Mouse (Mus musculus) forebrain, embryonic 14.5 days (tissue): ENCODE data around the gene Mavs. TPM values are rescaled to one million over a fixed set of nuclear protein-coding genes. Genes with fewer than 3 reads are reported as not detected.

Source experiments
- ATAC-seq: fragments of 200-750 bp; cut with Nextera tagmentation; 2 replicates; pipeline ENCODE4 v1.8.0; 2017; ENCODE audit warnings: mild to moderate bottlenecking, moderate library complexity
- DNase-seq: peaks from one replicate; pipeline ENCODE4 v3.0.0-alpha.2; 2015; ENCODE audit warnings: low spot score
- H3K27ac ChIP-seq: fragments of 300-500 bp; sonication (generic); 2 replicates; pipeline ENCODE4 v1.5.1; 2014; ENCODE audit warnings: low read depth, mild to moderate bottlenecking, control low read depth, low read length, moderate library complexity
- H3K27me3 ChIP-seq: fragments of 300-500 bp; sonication (generic); replicated peaks from 2 replicates; pipeline ENCODE4 v1.6.1; 2014; ENCODE audit warnings: low read length, control low read depth, mixed read lengths; ENCODE audit not compliant: control insufficient read depth, insufficient read depth
- H3K36me3 ChIP-seq: fragments of 300-500 bp; sonication (generic); 2 replicates; pipeline ENCODE4 v1.6.1; 2014; ENCODE audit warnings: low read length, control low read depth; ENCODE audit not compliant: control insufficient read depth, insufficient read depth
- H3K4me1 ChIP-seq: fragments of 300-500 bp; sonication (generic); 2 replicates; pipeline ENCODE4 v1.6.1; 2014; ENCODE audit warnings: antibody characterized with exemption, low read length, control low read depth; ENCODE audit not compliant: control insufficient read depth, insufficient read depth
- H3K4me2 ChIP-seq: fragments of 300-500 bp; sonication (generic); 2 replicates; pipeline ENCODE4 v1.6.1; 2014; ENCODE audit warnings: mild to moderate bottlenecking, control low read depth, low read length
- H3K4me3 ChIP-seq: fragments of 300-500 bp; sonication (generic); 2 replicates; pipeline ENCODE4 v1.5.1; 2014; ENCODE audit warnings: low read depth, low read length, control low read depth
- H3K9ac ChIP-seq: fragments of 300-500 bp; sonication (generic); 2 replicates; pipeline ENCODE4 v1.6.1; 2014; ENCODE audit warnings: mild to moderate bottlenecking, low read length, control low read depth, moderate library complexity
- H3K9me3 ChIP-seq: fragments of 300-500 bp; sonication (generic); replicated peaks from 2 replicates; pipeline ENCODE4 v1.6.1; 2016; ENCODE audit warnings: low read length, control low read depth, mixed read lengths; ENCODE audit not compliant: control insufficient read depth
- WGBS: fragments of 180-500 bp; shearing (Covaris S2); extraction: QIAGEN DNeasy Blood & Tissue Kit; methylation state at CpG from one replicate; pipeline ENCODE4 v1.1.7; 2014; 5-methylcytosine and 5-hydroxymethylcytosine counted together
- polyA plus RNA-seq: library from polyadenylated mRNA; unstranded; fragments of >200 nt; fragmentation: Nextera tagmentation; extraction: Ambion mirVana; gene quantifications from 2 replicates; pipeline ENCODE4 v1.2.1, GENCODE M21; 2014

Gene Mavs
- polyA plus RNA-seq, 1 experiment from 2014 or later: 6.6 TPM

DNA sequence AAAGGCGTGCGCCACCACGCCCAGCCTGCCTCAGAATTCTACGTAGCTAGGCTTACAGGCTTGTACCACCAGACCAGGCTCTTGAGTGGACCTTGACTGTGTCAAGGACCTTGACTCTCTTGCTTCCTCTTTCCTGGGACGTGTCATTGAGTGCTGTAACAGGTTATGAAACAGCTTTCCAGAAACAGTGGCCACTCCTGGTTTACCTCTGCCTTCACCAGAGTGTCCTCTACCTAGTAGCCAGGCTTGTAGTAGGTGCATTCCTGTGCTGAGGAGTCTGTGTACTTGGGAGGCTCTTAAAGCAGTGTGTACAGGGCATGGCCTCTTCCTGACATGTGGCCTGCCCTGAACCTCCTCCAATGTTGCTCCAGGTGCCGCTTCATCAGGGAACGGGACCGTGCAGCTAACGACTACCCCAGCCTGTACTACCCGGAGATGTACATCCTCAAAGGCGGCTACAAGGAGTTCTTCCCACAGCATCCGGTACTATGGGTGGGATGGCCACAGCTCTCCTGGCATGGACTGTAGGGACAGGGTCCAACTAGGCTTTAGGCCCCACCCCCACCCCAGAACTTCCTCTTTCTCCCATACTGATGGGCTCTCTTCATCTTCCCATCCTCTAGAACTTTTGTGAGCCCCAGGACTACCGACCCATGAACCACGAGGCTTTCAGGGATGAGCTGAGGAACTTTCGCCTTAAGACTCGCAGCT is 37.1 kb upstream of the Mavs start:
- H3K27me3 ChIP-seq: no peaks in the 10 kb centered on the region
- ATAC-seq (no peak), DNase-seq (no peak)
- 92% methylated on average over 16 of the region's 16 CpGs for WGBS
- no peaks in the 10 kb centered on the region for H3K4me1 ChIP-seq
- H3K9me3 ChIP-seq: no peaks in the 10 kb centered on the region
- no peak overlapping the region for H3K4me3 ChIP-seq
- no peak overlapping the region for H3K9ac ChIP-seq
- no peak overlapping the region for H3K27ac ChIP-seq
- no peak overlapping the region for H3K4me2 ChIP-seq
- H3K36me3 ChIP-seq: peaks cover 36% of the 10 kb centered on the region

DNA sequence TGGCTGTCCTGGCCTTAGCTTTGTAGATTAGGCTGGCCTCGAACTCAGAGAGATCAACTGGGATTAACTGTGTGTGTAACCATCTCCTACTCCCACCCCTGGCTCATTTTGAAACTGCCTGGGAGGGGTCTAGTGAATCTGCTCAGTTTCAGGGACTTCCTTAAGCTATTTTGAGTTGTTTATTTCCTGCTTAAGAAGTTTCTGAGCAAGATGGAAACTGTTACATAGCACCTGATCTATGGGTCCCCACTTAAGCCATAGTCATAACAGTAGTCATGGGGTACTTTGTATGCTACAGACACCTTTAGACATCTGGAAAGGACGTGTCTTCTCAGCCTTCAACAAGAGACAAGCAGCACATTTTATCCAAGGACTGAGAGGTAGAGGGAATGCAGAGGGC is 33.2 kb upstream of the Mavs start:
- Histone ChIP-seq H3K9ac (no peak overlapping the region), H3K9me3 (no peaks in the 10 kb centered on the region), H3K4me2 (no peak overlapping the region), H3K4me1 (no peaks in the 10 kb centered on the region), H3K27me3 (no peaks in the 10 kb centered on the region), H3K27ac (no peak overlapping the region), H3K4me3 (no peak overlapping the region), H3K36me3 (0 out of 2 replicates have a peak, but pooled peaks cover 6% of the 10 kb centered on the region)
- DNase-seq (no peak), ATAC-seq (no peak)
- 85% methylated on average over 2 of the region's 2 CpGs for whole genome bisulfite sequencing

DNA sequence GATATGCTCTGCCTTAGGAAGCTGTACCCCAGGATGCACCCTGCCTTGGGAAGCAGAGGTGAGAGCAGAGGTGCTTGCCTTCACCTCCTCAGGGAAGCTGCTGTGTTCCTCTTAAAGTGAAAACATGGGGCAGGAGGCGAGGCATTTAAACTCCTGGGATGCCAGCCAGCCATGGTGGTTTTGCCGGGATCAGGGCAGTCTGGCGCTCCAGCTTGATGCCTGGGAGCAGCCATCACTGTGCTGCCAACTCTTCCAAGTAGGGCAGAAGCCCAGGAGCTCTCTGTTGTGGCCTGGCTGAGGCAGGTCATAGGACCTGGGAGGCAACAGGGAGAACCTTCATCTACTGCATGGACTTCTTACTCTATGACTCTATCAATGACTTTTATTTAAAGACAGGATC is 32.6 kb upstream of the Mavs start:
- Histone ChIP-seq H3K9me3 (no peaks in the 10 kb centered on the region), H3K4me1 (no peaks in the 10 kb centered on the region), H3K4me2 (no peak overlapping the region), H3K27me3 (no peaks in the 10 kb centered on the region), H3K4me3 (no peak overlapping the region), H3K9ac (no peak overlapping the region), H3K36me3 (0 out of 2 replicates have a peak, but pooled peaks cover 6% of the 10 kb centered on the region), H3K27ac (no peak overlapping the region)
- ATAC-seq (no peak), DNase-seq (no peak)
- WGBS: 90% methylated on average over 3 of the region's 3 CpGs

DNA sequence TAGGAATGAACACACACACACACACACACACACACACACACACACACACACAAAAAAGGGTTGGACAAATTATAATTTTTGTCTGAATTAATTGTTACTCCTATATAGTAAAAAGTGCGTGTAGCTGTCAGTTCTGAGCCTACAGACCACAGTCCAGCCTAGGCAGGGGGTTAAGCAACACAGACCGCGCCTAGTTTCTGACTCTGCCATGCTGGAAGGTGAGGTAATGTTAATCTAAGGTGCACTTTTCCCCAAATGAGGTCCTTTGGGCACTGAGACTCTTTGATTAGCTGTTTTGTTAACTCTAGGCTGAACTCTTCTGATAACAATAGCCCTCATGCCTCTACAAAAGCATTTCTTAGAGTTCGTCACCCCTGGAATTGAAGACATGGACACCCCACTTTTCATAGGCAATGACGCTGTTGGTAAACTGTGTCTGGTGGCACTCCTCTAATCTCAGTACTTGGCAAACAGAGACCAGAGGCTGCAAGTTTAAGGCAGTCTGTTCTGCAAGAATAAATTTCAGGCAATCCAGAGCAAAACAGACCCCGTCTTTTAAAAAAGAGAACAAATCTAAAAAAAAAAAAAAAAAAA is 29.9 kb upstream of the Mavs start:
- no peak overlapping the region for H3K4me3 ChIP-seq
- no peaks in the 10 kb centered on the region for H3K9me3 ChIP-seq
- no peak overlapping the region for H3K9ac ChIP-seq
- H3K36me3 ChIP-seq: no peaks in the 10 kb centered on the region
- DNase-seq: no peak
- no peaks in the 10 kb centered on the region for H3K27me3 ChIP-seq
- no peak overlapping the region for H3K4me2 ChIP-seq
- H3K27ac ChIP-seq: no peak overlapping the region
- no peaks in the 10 kb centered on the region for H3K4me1 ChIP-seq
- ATAC-seq: no peak
- 84% methylated on average over 6 of the region's 6 CpGs for WGBS

DNA sequence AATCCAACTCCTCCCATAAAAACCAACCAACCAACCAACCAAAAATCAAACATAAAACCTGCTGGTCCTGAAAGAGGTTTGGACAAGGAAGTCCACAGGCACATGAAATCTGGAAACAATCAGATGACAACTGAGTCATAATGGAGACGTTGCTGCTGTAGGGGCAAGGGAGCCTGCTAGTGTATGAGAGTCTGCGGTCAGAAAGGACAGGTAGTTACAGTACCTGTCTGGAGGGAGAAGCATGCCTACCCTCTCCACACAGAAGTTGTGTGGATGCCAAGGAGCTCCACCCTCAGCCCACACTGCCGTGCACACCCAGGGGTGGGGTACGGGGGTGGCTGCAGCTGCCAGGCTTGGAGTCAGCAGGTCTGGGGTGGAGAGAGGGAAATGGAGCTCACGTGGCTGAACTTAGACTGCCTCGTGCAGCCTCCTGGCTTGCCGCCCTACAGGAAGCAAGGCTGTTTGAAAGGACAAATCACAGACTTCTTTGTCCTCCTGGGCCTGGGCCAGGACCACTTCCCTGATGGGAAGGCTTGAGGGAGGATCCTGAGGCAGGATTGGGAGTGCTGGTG is 29.4 kb upstream of the Mavs start:
- H3K9me3 ChIP-seq: no peaks in the 10 kb centered on the region
- DNase-seq (peak; percentile 31), ATAC-seq (no peak)
- H3K4me3 ChIP-seq: no peak overlapping the region
- H3K36me3 ChIP-seq: no peaks in the 10 kb centered on the region
- H3K27me3 ChIP-seq: no peaks in the 10 kb centered on the region
- no peak overlapping the region for H3K9ac ChIP-seq
- WGBS: 54% methylated on average over 7 of the region's 7 CpGs
- H3K4me1 ChIP-seq: peaks cover 3% of the 10 kb centered on the region; the same call in 1 of the 2 replicates
- H3K27ac ChIP-seq: no peak overlapping the region
- H3K4me2 ChIP-seq: no peak overlapping the region

DNA sequence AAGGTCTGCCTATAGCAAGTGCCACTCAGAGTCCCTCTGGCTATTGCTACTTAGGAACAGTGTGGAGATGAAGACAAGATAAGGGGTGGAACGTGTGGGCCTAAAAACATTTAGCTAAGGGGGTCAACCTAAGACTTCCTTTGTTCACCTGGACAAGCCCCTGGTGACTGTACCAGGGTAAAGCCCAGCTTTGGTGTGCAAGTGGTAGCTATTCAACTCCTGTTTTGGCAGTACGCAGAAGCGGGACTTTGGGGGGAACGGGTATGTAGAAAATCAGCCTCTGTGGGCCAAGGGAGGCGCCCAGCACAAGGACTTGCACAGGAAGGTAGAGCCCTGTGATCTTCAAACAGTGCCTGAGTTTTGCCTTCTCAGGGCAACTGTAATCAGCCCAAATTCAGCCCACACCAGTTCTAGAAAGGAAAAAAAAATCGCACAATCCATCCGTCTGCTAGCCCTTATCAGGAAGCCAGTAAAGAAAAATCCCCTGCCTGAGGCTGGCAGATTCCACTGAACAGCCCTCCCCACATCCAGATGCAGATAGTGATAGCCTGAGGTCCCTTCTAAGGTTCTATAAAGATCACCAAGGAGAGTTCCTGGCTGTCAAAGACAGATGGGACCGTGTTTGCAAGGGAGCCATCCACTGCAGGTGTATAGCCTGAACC is 28.2 kb upstream of the Mavs start:
- Histone ChIP-seq H3K9me3 (no peaks in the 10 kb centered on the region), H3K4me3 (no peak overlapping the region), H3K36me3 (no peaks in the 10 kb centered on the region), H3K27me3 (no peaks in the 10 kb centered on the region), H3K27ac (no peak overlapping the region), H3K9ac (no peak overlapping the region), H3K4me1 (peaks cover 4% of the 10 kb centered on the region; the same call in 1 of the 2 replicates), H3K4me2 (no peak overlapping the region)
- DNase-seq (no peak), ATAC-seq (no peak)
- 89% methylated on average over 8 of the region's 8 CpGs for WGBS

DNA sequence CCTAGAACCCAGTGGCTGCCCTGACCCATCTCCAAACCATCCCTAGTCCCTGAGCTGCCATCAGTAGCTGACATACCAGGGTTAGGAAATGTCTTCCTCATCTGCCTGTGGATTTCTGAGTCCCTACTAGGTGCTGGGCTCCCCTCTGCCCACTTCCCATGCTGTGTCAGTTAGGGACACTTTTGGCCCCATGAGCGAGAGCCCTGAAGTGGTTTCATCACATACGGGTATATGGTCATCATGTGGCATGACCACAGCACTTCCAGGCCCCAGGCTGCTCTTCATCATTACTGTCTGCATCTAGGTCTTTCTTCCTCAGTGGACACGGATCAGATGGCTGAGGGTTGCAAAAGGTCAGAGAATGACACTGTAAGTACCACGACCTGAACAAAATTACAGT is 27.1 kb upstream of the Mavs start, which contains the start of gene Ap5s1:
Ap5s1 (plus strand) TSS at position 301 of the 400 bp plus-strand sequence.
- no peak for DNase-seq
- H3K4me2 ChIP-seq: no peak within 1 kb of the TSS
- H3K36me3 ChIP-seq: no peaks in the 10 kb centered on the region
- no peaks in the 10 kb centered on the region for H3K9me3 ChIP-seq
- no peak within 1 kb of the TSS for H3K9ac ChIP-seq
- no peak for ATAC-seq
- no peaks in the 10 kb centered on the region for H3K27me3 ChIP-seq
- WGBS: 87% methylated on average over 4 of the region's 4 CpGs
- peaks cover 10% of the 10 kb centered on the region for H3K4me1 ChIP-seq
- no peak within 1 kb of the TSS for H3K27ac ChIP-seq
- H3K4me3 ChIP-seq: no peak within 1 kb of the TSS

DNA sequence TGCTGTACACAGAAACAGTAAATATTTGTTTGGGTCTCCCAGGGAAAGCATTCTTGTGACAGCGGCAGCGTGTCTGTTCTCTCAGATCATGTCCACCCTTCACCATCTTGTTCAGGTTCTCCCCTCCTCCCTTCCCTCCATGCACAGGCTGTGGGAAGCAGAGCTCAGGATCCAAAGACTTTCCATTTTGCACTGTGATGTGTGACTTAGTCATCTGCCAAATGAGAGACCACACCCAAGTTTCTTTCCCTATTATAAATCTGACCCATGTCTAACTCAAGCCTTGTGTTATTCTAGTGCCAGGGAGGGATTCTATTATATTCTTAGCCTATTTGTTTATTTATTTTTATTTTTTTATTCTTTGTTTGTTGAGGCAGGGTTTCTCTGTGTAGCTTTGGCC is 25.5 kb upstream of the Mavs start:
- Histone ChIP-seq H3K9me3 (no peaks in the 10 kb centered on the region), H3K27me3 (no peaks in the 10 kb centered on the region), H3K36me3 (peaks cover 7% of the 10 kb centered on the region; the same call in 1 of the 2 replicates), H3K4me2 (no peak overlapping the region), H3K4me1 (peaks cover 10% of the 10 kb centered on the region), H3K4me3 (no peak overlapping the region), H3K9ac (no peak overlapping the region), H3K27ac (no peak overlapping the region)
- DNase-seq (no peak), ATAC-seq (no peak)
- WGBS: 83% methylated on average over 2 of the region's 2 CpGs
